Mouse (Mus musculus) limb, embryonic 14.5 days (tissue): ENCODE results near the gene Fam13c. TPM values are rescaled to one million over a fixed set of nuclear protein-coding genes. Genes with fewer than 3 reads are reported as not detected.
A peak's percentile ranks its signal among the peaks of the same experiment; 100 is the strongest.

ENCODE experiments used
- ATAC-seq: fragments of 200-750 bp; cut with Nextera tagmentation; 2 replicates; pipeline ENCODE4 v1.8.0; 2017; ENCODE audit warnings: low read depth, moderate number of reproducible peaks, moderate TSS enrichment; ENCODE audit not compliant: low FRiP score
- DNase-seq: peaks from one replicate; pipeline ENCODE4 v3.0.0-alpha.2; 2015; ENCODE audit warnings: low spot score
- H3K27ac ChIP-seq: fragments of 300-500 bp; sonication (generic); replicated peaks from 2 replicates; pipeline ENCODE4 v1.5.1; 2014; ENCODE audit warnings: low read depth, mild to moderate bottlenecking, low read length, moderate library complexity, mixed read lengths
- H3K27me3 ChIP-seq: fragments of 300-500 bp; sonication (generic); 2 replicates; pipeline ENCODE4 v1.6.1; 2014; ENCODE audit warnings: low read length, mixed read lengths; ENCODE audit not compliant: control insufficient read depth, insufficient read depth
- H3K36me3 ChIP-seq: fragments of 300-500 bp; sonication (generic); 2 replicates; pipeline ENCODE4 v1.6.1; 2014; ENCODE audit warnings: mild to moderate bottlenecking, low read length, moderate library complexity, mixed read lengths; ENCODE audit not compliant: control insufficient read depth, insufficient read depth
- H3K4me1 ChIP-seq: fragments of 300-500 bp; sonication (generic); 2 replicates; pipeline ENCODE4 v1.6.1; 2014; ENCODE audit warnings: antibody characterized with exemption, low read length, mixed read lengths; ENCODE audit not compliant: control insufficient read depth, insufficient read depth
- H3K4me2 ChIP-seq: fragments of 300-500 bp; sonication (generic); replicated peaks from 2 replicates; pipeline ENCODE4 v1.6.1; 2014; ENCODE audit warnings: low read depth, mild to moderate bottlenecking, low read length, moderate library complexity; ENCODE audit not compliant: severe bottlenecking
- H3K4me3 ChIP-seq: fragments of 300-500 bp; sonication (generic); replicated peaks from 2 replicates; pipeline ENCODE4 v1.5.1; 2014; ENCODE audit warnings: low read length
- H3K9ac ChIP-seq: fragments of 300-500 bp; sonication (generic); 2 replicates; pipeline ENCODE4 v1.6.1; 2014; ENCODE audit warnings: mild to moderate bottlenecking, low read depth, low read length, moderate library complexity; ENCODE audit not compliant: severe bottlenecking
- H3K9me3 ChIP-seq: fragments of 300-500 bp; sonication (generic); 2 replicates; pipeline ENCODE4 v1.6.1; 2016; ENCODE audit warnings: low read length; ENCODE audit not compliant: control insufficient read depth
- POLR2A ChIP-seq: fragments of 200-500 bp; IDR thresholded peaks from 2 replicates; pipeline ENCODE4 v1.8.0; 2012; ENCODE audit warnings: inconsistent platforms, mild to moderate bottlenecking, moderate library complexity, borderline replicate concordance; ENCODE audit not compliant: insufficient read depth, insufficient read length; ENCODE audit errors: extremely low read depth
- WGBS: fragments of 180-500 bp; shearing (Covaris S2); extraction: QIAGEN DNeasy Blood & Tissue Kit; methylation state at CpG from one replicate; pipeline ENCODE4 v1.1.7; 2014; 5-methylcytosine and 5-hydroxymethylcytosine counted together
- polyA plus RNA-seq, 2 experiments: library from polyadenylated mRNA; depleted of rRNA in 1 of 2; stranded (reverse) in 1 of 2; unstranded in 1 of 2; fragments of >200 nt; fragmentation: Nextera tagmentation in 1 of 2; extraction: Ambion mirVana in 1 of 2; gene quantifications; 2 replicates each; pipeline versions ENCODE4 v1.2.1 to v1.2.3; 2012 to 2014

The Fam13c gene
- polyA plus RNA-seq, 2 experiments, result 6.1 to 11.0 TPM

- no peak overlapping the region for H3K4me2 ChIP-seq
Measured at GRCm38 (mm10) chr10:70484568-70485286, 44.4 kb downstream of the Fam13c start.

GRCm38 (mm10) chr10:70485287-70485612 lies 45.0 kb downstream of the Fam13c start:
- Histone ChIP-seq H3K36me3 (no peaks in the 10 kb centered on the region), H3K9me3 (no peaks in the 10 kb centered on the region), H3K9ac (no peak overlapping the region), H3K27me3 (no peaks in the 10 kb centered on the region), H3K27ac (no peak overlapping the region), H3K4me3 (no peak overlapping the region), H3K4me1 (no peaks in the 10 kb centered on the region), H3K4me2 (no peak overlapping the region)
- DNase-seq (peak; percentile 55), ATAC-seq (no peak)
- 25% methylated on average over 7 of the region's 7 CpGs for WGBS
- TF ChIP-seq POLR2A, result no peak

More at GRCm38 (mm10) chr10:70484568-70485286, 44.4 kb downstream of the Fam13c start:
- WGBS, result 17% methylated on average over 7 of the region's 7 CpGs
- peak; percentile 23 for DNase-seq
- no peak for TF ChIP-seq POLR2A
- H3K36me3 ChIP-seq, result no peaks in the 10 kb centered on the region
- H3K9me3 ChIP-seq, result no peaks in the 10 kb centered on the region
- H3K4me3 ChIP-seq, result no peak overlapping the region
- no peaks in the 10 kb centered on the region for H3K27me3 ChIP-seq
- H3K27ac ChIP-seq, result no peak overlapping the region
- H3K4me1 ChIP-seq, result no peaks in the 10 kb centered on the region
- H3K9ac ChIP-seq, result no peak overlapping the region
- ATAC-seq, result no peak

DNA sequence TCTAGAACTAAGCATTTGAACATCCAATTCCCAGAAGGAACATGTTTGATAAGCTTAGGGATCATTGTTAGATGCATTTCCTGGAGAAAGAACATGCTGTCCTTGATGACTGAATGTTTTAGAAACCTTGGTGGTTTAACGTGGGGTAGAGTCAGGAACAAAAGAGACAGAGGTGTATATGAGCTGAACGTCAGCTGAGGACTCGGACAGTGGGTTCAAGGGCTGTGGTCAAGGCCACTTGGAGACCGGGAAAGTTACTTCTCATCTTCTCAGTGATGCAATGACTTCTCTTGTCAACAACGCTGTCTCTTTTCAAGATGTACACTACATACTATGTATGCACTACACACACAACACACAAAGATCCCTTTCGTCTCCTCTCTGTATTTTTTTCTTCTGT lies 46.4 kb downstream of the Fam13c start:
- Histone ChIP-seq H3K9ac (no peak overlapping the region), H3K4me3 (no peak overlapping the region), H3K36me3 (no peaks in the 10 kb centered on the region), H3K27ac (no peak overlapping the region), H3K4me1 (no peaks in the 10 kb centered on the region), H3K4me2 (no peak overlapping the region), H3K9me3 (no peaks in the 10 kb centered on the region), H3K27me3 (no peaks in the 10 kb centered on the region)
- 92% methylated on average over 6 of the region's 6 CpGs for WGBS
- ATAC-seq, result no peak
- no peak for DNase-seq
- no peak for TF ChIP-seq POLR2A

GRCm38 (mm10) chr10:70493891-70494290 lies 53.6 kb downstream of the Fam13c start:
- Histone ChIP-seq H3K4me3 (no peak overlapping the region), H3K4me2 (no peak overlapping the region), H3K27me3 (no peaks in the 10 kb centered on the region), H3K9ac (no peak overlapping the region), H3K27ac (peak overlapping the region; percentile 48; the same call in 1 of the 2 replicates), H3K9me3 (no peaks in the 10 kb centered on the region), H3K4me1 (peaks cover 11% of the 10 kb centered on the region), H3K36me3 (no peaks in the 10 kb centered on the region)
- 87% methylated on average over 3 of the region's 3 CpGs for WGBS
- ATAC-seq (no peak), DNase-seq (no peak)
- no peak for TF ChIP-seq POLR2A

- Histone ChIP-seq H3K36me3 (no peaks in the 10 kb centered on the region), H3K9ac (no peak overlapping the region), H3K4me1 (peaks cover 11% of the 10 kb centered on the region), H3K9me3 (no peaks in the 10 kb centered on the region), H3K27ac (peak overlapping the region; percentile 48; the same call in 1 of the 2 replicates), H3K27me3 (no peaks in the 10 kb centered on the region), H3K4me3 (no peak overlapping the region), H3K4me2 (no peak overlapping the region)
- DNase-seq, result peak; percentile 45
- no peak for TF ChIP-seq POLR2A
- ATAC-seq, result no peak; the same call in 1 of the 2 replicates
- 38% methylated on average over 2 of the region's 2 CpGs for WGBS
Measured at GRCm38 (mm10) chr10:70494441-70494840, 54.2 kb downstream of the Fam13c start.
